Mouse (Mus musculus) forebrain, postnatal 0 days (tissue): ENCODE measurements around the gene Mast4. TPM values are rescaled to one million over a fixed set of nuclear protein-coding genes. Genes with fewer than 3 reads are reported as not detected.

Experiments
- ATAC-seq: fragments of 200-750 bp; cut with Nextera tagmentation; 2 replicates; pipeline ENCODE4 v1.8.0; 2017; ENCODE audit warnings: mild to moderate bottlenecking, moderate library complexity
- DNase-seq: peaks from one replicate; pipeline ENCODE4 v3.0.0-alpha.2; 2015
- H3K27ac ChIP-seq: fragments of 300-500 bp; sonication (generic); 2 replicates; pipeline ENCODE4 v1.5.1; 2014; ENCODE audit warnings: low read depth, mild to moderate bottlenecking, antibody characterized with exemption, low read length, moderate library complexity, mixed read lengths
- H3K27me3 ChIP-seq: fragments of 300-500 bp; sonication (generic); 2 replicates; pipeline ENCODE4 v1.6.1; 2014; ENCODE audit warnings: mild to moderate bottlenecking, low read length, mixed read lengths; ENCODE audit not compliant: insufficient read depth
- H3K36me3 ChIP-seq: fragments of 300-500 bp; sonication (generic); 2 replicates; pipeline ENCODE4 v1.6.1; 2014; ENCODE audit warnings: mild to moderate bottlenecking, moderate library complexity; ENCODE audit not compliant: insufficient read depth
- H3K4me1 ChIP-seq: fragments of 300-500 bp; sonication (generic); 2 replicates; pipeline ENCODE4 v1.6.1; 2014; ENCODE audit warnings: antibody characterized with exemption; ENCODE audit not compliant: insufficient read depth
- H3K4me2 ChIP-seq: fragments of 300-500 bp; sonication (generic); 2 replicates; pipeline ENCODE4 v1.6.1; 2014; ENCODE audit warnings: low read depth, mild to moderate bottlenecking, moderate library complexity
- H3K4me3 ChIP-seq: fragments of 300-500 bp; sonication (generic); 2 replicates; pipeline ENCODE4 v1.5.1; 2014; ENCODE audit warnings: low read depth, low read length, mixed read lengths
- H3K9ac ChIP-seq: fragments of 300-500 bp; sonication (generic); 2 replicates; pipeline ENCODE4 v1.6.1; 2014; ENCODE audit warnings: mild to moderate bottlenecking
- H3K9me3 ChIP-seq: fragments of 300-500 bp; sonication (generic); 2 replicates; pipeline ENCODE4 v1.6.1; 2016; ENCODE audit warnings: low read length
- CTCF ChIP-seq: sonication (generic); IDR thresholded peaks from 2 replicates; pipeline ENCODE4 v1.5.1; 2016; ENCODE audit warnings: antibody characterized with exemption, control low read depth, low read depth
- WGBS: fragments of 180-500 bp; shearing (Covaris S2); extraction: QIAGEN DNeasy Blood & Tissue Kit; methylation state at CpG from one replicate; pipeline ENCODE4 v1.1.7; 2014; 5-methylcytosine and 5-hydroxymethylcytosine counted together
- polyA plus RNA-seq: library from polyadenylated mRNA; unstranded; fragments of >200 nt; fragmentation: Nextera tagmentation; extraction: Ambion mirVana; gene quantifications from 2 replicates; pipeline ENCODE4 v1.2.1, GENCODE M21; 2015
- total RNA-seq: library from RNA; depleted of rRNA; stranded (reverse); fragments of >200 nt; gene quantifications from 2 replicates; pipeline ENCODE4 v1.2.3, GENCODE M21; 2014

Gene Mast4
- total and polyA plus RNA-seq, 2 experiments from 2014 or later, result 17.2 to 40.1 TPM

GRCm38 (mm10) chr13:103245431-103245830, 88.9 kb downstream of the Mast4 start:
- no peak overlapping the region for H3K9ac ChIP-seq
- H3K4me1 ChIP-seq, result no peaks in the 10 kb centered on the region
- no peak overlapping the region for H3K4me2 ChIP-seq
- H3K27me3 ChIP-seq, result no peaks in the 10 kb centered on the region
- H3K36me3 ChIP-seq, result no peaks in the 10 kb centered on the region
- TF ChIP-seq CTCF, result no peak
- no peaks in the 10 kb centered on the region for H3K9me3 ChIP-seq
- no peak overlapping the region for H3K27ac ChIP-seq
- 93% methylated on average over 5 of the region's 5 CpGs for WGBS
- ATAC-seq (no peak), DNase-seq (no peak)
- H3K4me3 ChIP-seq, result no peak overlapping the region

- no peaks in the 10 kb centered on the region for H3K27me3 ChIP-seq
- WGBS, result 31% methylated on average over 4 of the region's 4 CpGs
- no peaks in the 10 kb centered on the region for H3K36me3 ChIP-seq
- no peaks in the 10 kb centered on the region for H3K9me3 ChIP-seq
- no peak for ATAC-seq
- no peak overlapping the region for H3K27ac ChIP-seq
- DNase-seq, result no peak
- H3K4me1 ChIP-seq, result no peaks in the 10 kb centered on the region
- H3K4me3 ChIP-seq, result no peak overlapping the region
- no peak overlapping the region for H3K9ac ChIP-seq
- TF ChIP-seq CTCF, result no peak
- no peak overlapping the region for H3K4me2 ChIP-seq
Measured at GRCm38 (mm10) chr13:103244053-103244452, 90.2 kb downstream of the Mast4 start.

- 98% methylated on average over 4 of the region's 4 CpGs for WGBS
- Histone ChIP-seq H3K27ac (no peak overlapping the region), H3K4me3 (no peak overlapping the region), H3K4me2 (no peak overlapping the region), H3K9me3 (no peaks in the 10 kb centered on the region), H3K36me3 (no peaks in the 10 kb centered on the region), H3K4me1 (no peaks in the 10 kb centered on the region), H3K27me3 (no peaks in the 10 kb centered on the region), H3K9ac (no peak overlapping the region)
- DNase-seq (no peak), ATAC-seq (no peak)
- no peak for TF ChIP-seq CTCF
Measured at GRCm38 (mm10) chr13:103241092-103241491, 93.2 kb downstream of the Mast4 start.

- H3K36me3 ChIP-seq, result no peaks in the 10 kb centered on the region
- H3K4me3 ChIP-seq, result no peak overlapping the region
- H3K4me2 ChIP-seq, result no peak overlapping the region
- no peaks in the 10 kb centered on the region for H3K27me3 ChIP-seq
- H3K9me3 ChIP-seq, result no peaks in the 10 kb centered on the region
- H3K9ac ChIP-seq, result no peak overlapping the region
- WGBS, result 93% methylated on average over 8 of the region's 8 CpGs
- no peaks in the 10 kb centered on the region for H3K4me1 ChIP-seq
- DNase-seq (no peak), ATAC-seq (no peak)
- no peak overlapping the region for H3K27ac ChIP-seq
- no peak for TF ChIP-seq CTCF
Measured at GRCm38 (mm10) chr13:103239654-103240053, 94.6 kb downstream of the Mast4 start.

- H3K9ac ChIP-seq, result no peak overlapping the region
- no peak overlapping the region for H3K4me2 ChIP-seq
- ATAC-seq, result no peak
- 97% methylated on average over 7 of the region's 7 CpGs for WGBS
- no peaks in the 10 kb centered on the region for H3K36me3 ChIP-seq
- H3K9me3 ChIP-seq, result no peaks in the 10 kb centered on the region
- TF ChIP-seq CTCF, result no peak
- no peak overlapping the region for H3K27ac ChIP-seq
- no peak for DNase-seq
- H3K4me1 ChIP-seq, result no peaks in the 10 kb centered on the region
- H3K27me3 ChIP-seq, result no peaks in the 10 kb centered on the region
- H3K4me3 ChIP-seq, result no peak overlapping the region
Measured at GRCm38 (mm10) chr13:103238034-103238705, 96.1 kb downstream of the Mast4 start.

GRCm38 (mm10) chr13:103232171-103232570, 102.1 kb downstream of the Mast4 start:
- no peak overlapping the region for H3K4me2 ChIP-seq
- WGBS, result 94% methylated on average over 7 of the region's 7 CpGs
- no peaks in the 10 kb centered on the region for H3K27me3 ChIP-seq
- H3K9me3 ChIP-seq, result no peaks in the 10 kb centered on the region
- ATAC-seq, result no peak
- no peak for DNase-seq
- TF ChIP-seq CTCF, result no peak
- H3K27ac ChIP-seq, result no peak overlapping the region
- H3K9ac ChIP-seq, result no peak overlapping the region
- no peaks in the 10 kb centered on the region for H3K36me3 ChIP-seq
- no peak overlapping the region for H3K4me3 ChIP-seq
- no peaks in the 10 kb centered on the region for H3K4me1 ChIP-seq

GRCm38 (mm10) chr13:103229069-103229468, 105.2 kb downstream of the Mast4 start:
- Histone ChIP-seq H3K4me2 (no peak overlapping the region), H3K9ac (no peak overlapping the region), H3K9me3 (no peaks in the 10 kb centered on the region), H3K4me1 (peaks cover 5% of the 10 kb centered on the region; the same call in 1 of the 2 replicates), H3K36me3 (no peaks in the 10 kb centered on the region), H3K27me3 (no peaks in the 10 kb centered on the region), H3K4me3 (no peak overlapping the region), H3K27ac (no peak overlapping the region)
- no peak for TF ChIP-seq CTCF
- DNase-seq (no peak), ATAC-seq (no peak)
- 89% methylated on average over 4 of the region's 4 CpGs for WGBS
